Mouse (Mus musculus): ENCODE measurements around the gene Ece1.

The Ece1 gene

DNA sequence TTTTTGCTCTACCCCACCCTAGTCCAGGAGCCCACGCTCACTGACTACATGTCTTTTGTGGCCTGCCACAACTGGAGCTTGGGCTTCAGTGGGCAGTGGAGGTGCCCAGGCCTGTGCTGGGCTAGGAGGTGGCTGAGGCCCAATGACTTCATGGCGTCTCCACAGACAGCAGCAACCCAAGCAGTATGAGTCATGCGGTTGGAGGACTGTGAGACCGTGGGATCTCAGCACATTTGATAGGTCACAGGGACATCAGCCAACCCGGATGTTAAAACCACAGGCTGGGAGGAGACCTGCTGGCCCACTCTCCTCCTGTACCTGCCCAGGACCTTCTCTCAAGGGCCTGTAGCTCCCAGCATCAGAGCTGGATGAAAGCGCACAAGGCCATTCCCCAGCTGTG lies 8.2 kb upstream of the Ece1 start:
- DNase-seq (ENCODE audit: extremely low read depth, insufficient read length, low spot score) = peak; percentile 80

DNA sequence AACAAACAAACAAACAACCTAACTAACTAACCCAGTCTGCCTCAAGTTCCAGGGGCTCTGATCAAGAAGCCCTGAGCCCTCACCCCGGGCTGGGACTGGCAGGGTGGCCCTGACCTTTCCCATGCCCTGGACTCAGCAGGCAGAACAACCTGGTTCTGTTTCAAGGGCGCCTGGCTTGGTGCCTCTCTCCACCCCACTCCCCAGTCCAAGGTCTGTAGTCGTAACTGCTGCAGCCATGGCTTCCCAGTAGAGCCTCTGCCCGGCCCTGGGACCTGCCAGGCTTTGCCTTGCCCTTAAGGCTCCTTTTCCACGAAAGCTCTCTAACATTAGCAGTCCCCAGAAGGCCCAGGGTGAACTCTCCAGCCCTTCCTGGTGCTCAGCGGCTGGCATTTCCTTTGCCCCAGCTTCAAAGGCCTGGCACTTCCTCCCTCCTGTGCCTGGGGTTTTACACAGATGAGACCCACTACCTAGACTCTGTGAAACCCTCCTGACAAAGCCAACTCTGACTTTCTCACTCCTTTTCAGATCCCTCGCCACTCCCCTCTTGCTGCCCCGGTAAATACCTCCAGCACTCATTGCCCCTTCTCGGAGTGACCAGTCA lies 6.2 kb upstream of the Ece1 start:
- DNase-seq (ENCODE audit: extremely low read depth, insufficient read length, low spot score) = no peak

DNA sequence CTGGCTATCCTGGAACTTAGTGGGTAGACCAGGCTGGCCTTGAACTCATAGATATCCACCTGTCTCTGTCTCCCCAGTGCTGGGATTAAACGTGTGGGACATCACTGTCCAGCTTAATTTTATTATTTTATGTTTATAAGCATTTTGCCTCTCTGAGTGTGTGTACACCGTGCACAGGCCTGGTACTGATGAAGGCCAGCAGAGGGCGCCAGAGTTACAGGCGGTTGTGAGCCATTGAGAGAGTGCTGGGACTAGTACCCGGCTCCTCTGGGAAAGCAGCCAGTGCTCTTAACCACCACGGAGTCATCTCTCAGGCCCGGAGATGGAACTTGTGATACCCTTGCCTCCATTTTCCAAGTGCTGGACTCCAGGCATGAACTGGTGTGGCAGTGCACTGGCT lies 4.9 kb upstream of the Ece1 start:
- peak; percentile 47 for DNase-seq (ENCODE audit: extremely low read depth, insufficient read length, low spot score)

DNA sequence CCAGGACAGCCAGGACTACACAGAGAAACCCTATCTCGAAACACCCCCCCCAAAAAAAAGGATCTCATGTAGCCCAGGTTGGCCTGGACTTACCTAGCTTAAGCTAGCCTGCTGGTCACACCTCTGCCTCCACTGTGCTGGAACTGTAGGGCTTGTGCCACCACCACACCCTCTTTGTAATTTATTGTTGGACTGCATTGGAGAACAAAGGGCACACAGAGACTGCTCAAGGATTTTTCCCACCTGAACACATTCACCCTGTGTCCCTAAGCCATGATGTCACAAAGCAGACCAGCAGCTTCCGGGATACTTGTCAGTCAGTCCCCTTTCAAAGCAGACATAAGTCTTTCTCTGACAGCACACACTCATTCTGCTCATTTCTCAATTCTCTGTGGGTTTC lies 3.7 kb upstream of the Ece1 start:
- DNase-seq (ENCODE audit: extremely low read depth, insufficient read length, low spot score) = no peak

DNA sequence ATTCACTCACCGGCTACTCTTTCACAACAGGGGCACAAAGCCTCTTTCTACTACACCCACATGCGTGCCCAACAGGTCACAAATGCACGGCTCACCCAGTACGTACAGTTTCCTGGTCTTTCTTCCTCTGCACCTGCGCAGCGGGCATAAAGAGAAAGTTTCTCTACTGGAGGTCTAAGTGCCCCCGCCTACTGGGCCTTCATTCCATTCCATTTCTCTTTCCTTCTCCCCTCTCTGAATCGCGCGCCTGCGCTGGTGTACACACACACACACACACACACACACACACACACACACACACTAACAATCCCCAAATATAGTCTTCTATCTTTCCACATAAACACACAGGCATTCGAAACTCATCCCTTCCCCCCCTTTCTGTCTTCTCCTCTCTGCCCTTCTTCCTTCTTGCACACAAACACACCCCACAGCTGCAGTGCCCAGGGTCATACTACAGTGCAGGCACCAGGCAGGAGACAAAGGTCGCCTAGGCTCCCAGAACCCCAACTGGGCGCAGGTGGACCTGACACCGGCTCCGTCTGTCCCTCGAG lies 501 bp upstream of the Ece1 start:
- no peak for DNase-seq (ENCODE audit: extremely low read depth, insufficient read length, low spot score)

DNA sequence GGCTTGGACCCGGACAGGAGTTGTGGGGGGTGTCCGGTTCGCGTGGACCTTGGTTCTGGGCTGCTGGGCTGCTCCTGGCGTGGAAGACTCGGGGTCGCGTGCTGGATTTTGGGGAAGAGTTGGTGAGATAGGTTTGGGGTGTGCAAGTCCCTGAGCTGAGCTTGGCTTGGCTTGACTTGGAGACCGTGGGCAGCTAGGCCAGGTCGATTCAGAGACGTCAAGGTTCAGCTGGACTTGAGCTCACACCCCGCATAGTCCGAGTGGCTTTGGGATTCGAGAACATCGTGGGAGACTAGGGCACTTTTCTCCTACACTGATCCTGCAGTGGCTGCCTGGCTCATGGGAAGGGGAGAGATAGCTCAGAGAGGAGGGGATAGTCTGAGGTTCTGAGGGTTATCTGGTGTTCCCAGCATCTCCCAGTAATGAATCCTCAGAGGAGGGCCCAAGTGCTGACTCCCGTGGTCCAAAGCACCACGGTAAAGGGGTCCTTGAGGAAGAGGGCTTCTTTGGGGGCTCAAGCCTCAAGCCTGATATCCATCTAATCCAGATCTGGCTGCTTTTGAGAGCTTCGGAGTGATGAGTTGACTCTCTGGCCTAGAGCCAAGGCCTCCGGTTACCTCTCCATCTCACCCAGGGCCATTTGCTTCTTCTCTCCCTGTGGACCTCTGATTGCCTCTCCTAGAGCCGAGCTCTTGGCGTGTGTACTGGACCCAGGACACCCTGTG lies 641 bp downstream of the Ece1 start:
- DNase-seq (ENCODE audit: extremely low read depth, insufficient read length, low spot score) = no peak

DNA sequence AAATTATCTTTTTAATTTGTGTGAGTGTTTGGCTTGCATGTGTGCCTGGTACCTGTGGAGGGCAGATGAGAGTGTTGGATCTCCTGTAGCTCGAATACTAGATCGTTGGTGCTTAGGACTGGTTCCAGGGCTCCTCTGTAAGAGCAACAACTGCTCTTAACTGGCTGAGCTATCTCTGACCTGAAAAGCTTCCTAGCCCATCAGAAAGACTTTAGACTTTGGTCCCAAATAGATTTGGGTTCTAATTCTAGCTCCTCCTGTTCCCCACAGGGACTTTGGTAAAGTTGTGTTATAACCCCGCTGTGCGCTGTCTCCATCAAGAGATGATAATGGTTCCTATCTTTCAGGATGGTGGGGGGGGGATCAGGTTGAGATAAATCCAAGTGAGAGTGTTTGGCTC lies 2.0 kb downstream of the Ece1 start:
- DNase-seq (ENCODE audit: extremely low read depth, insufficient read length, low spot score) = no peak

DNA sequence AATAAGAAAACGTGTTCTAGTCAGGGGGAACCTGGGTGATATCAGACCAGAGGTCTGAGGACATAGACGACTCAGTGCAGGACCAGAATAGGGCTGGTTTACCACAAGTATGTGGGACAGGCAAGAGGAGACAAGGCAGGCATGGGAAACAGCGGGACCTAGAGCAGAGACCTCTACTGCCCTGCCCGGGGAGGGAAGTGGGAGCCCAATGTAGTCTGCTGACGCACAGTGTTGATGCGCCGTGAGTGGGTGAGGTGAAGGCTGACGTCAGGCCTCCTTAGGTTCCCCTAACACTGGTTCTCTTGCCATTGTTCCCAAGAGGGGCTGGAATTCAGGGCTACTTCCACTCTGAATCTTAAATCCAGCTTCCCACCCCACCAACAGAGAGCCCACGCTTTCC lies 2.7 kb downstream of the Ece1 start:
- no peak for DNase-seq (ENCODE audit: extremely low read depth, insufficient read length, low spot score)

DNA sequence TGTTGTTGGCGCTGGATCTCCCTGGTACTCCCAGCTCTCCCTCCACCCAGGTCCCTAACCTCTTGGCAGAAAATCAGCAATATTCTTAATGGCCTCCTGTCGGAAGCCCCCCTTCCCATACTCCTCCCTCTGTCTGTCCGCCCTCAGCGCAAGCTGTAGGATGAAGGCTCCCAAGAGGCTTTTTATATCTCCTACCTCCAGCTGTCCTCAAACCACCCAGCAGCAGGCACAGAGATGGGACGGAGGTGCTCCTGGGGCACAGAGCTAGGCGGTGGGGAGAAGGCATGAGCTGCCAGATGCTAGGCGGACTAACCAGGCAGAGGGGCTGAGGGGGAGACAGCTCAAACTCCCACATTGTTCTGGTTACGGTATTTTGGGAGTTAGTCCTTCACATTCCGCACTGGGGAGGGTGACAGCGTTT lies 3.2 kb downstream of the Ece1 start:
- DNase-seq (ENCODE audit: extremely low read depth, insufficient read length, low spot score) = no peak

DNA sequence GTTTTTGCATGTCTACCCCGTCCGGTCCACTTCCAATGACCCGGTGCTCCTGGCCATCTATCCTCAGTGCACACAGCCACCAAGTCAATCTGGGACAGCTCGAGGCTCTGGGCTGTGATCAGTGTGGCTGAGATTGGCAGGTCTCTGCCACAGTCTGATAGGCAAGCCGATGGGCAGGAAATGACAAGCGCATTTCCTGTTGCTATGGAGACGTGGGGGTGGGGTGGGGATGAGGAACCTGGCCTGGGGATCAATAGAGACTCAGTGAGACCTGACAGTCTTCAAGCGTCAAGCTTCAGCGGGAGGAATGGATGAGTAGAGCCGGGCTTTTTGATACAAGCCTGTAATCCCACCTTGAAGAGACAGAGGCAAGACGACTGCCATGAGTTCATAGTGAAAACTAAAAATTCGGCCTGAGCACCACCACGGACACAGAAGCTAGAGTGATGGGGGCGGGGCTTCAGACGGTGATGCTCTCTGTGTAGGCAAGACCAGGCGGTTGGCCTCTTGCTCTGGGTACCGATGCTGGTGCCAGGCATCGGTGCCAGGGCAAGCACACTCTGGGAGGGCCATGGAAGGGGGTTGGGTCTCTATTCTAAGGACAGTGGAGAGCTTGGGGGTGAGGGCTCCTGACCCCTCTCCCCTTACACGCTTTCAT lies 4.3 kb downstream of the Ece1 start:
- DNase-seq (ENCODE audit: extremely low read depth, insufficient read length, low spot score) = no peak

DNA sequence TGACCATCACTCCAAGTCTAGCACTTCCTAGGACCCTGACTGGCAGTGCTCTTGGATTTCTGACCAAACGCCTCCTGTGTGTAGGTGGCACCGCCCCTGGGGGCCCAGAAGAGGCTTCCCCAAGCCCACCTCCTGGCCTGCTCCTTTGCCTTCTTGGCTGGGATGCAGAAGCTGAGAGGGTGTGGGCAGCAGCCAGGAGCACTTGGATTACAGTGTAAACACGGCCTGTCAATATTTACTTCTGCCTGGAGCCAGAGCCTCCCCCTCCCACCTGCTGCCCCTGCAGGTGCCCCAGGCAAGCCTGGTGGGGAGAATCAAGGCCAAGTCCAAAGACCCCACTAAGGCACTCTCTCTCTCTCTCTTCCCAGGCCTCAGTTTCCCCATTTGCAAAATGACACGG lies 5.2 kb downstream of the Ece1 start:
- no peak for DNase-seq (ENCODE audit: extremely low read depth, insufficient read length, low spot score)

DNA sequence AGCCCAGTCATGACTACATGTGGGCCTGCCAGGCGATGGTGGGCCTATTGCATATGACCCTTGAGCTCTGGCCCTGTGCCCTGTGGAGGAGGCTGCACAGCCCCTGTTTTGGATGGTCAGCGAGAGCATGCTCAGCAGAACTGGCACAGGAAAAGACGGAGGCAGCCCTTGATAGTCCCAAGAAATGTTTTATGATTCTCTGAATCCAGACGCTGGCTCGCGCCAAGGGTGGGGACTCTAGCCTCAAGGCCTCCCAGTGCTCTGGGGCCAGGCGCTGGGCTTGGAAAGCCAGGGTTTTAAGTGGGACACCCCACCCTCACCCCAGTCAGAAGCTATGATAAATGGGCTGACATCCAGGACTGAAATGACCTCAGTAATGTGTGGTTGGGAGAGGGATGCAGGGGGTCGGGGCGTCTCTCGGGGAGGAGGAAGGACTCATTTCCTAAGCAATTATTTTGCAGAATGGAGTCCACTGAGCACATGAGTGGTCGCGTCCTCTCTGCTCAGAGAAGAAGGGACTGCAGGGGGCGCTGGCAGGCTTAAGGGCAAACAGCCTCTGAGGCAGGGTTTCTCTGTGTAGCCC lies 5.7 kb downstream of the Ece1 start:
- no peak for DNase-seq (ENCODE audit: extremely low read depth, insufficient read length, low spot score)

DNA sequence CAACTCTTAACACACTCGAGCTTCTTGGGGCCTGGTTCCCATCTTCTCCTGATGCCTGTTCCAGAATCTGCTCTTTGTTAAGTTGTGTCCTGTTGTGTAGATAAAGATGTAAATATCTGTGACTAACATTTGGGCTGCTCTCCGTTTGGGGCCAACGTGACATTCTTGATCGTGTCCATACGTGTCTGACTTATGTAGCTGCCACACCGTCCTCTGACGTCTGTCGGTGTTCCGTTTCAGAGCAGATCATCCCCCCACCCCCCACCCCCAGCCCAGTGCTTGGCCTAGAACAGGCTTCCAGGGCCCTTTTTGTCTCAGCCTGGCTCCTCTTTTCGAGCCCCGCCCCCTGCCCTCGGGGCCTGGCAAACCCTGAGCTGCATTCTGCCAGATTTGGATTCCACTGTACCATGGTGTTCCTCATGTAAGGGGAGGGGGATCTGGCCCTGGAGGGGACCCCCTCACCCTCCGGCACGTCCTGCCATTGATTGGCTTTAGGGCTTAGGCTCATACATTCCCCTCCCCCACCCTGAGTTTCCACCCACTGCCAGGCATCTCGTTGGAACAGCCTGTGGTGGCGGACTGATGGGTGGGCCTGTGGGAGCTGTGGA lies 7.7 kb downstream of the Ece1 start:
- DNase-seq (ENCODE audit: extremely low read depth, insufficient read length, low spot score) = no peak

DNA sequence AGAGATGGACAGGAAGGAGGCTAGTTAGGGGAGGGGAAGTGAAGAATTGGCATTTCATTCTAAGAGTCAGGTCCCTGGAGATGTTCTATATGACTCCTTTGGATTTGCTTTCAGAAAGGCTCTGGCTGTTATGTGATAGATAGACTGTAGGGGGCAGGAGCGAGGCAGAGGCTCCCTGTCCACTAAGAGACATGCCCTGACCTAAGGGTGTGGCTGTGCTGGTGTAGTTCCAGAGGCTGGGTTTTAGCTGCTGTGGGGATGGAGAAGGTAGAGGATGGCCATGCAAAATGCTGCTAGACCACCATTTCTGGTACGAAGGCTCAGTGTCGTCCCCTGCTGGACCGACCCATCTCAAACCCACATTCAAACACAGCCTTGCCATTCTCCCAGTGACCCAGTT lies 8.9 kb downstream of the Ece1 start:
- DNase-seq (ENCODE audit: extremely low read depth, insufficient read length, low spot score) = no peak

DNA sequence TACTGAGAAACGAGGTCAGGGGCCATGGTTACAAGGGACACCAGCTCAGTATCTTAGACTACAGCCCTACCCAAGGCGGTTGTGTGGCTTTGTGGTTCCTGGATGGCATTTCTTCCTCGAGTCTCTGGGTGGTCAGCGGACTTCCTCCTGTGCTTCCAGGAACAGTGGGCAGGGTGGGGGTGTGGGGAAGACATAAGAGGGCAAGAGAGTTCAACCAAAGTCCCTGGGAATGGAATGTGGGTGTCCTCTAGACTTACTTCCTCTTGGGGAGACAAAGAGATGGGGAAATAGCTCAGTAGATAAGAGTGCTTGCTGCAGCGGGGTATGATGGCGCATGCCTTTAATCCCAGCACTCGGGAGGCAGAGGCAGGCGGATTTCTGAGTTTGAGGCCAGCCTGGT lies 9.4 kb downstream of the Ece1 start:
- no peak for DNase-seq (ENCODE audit: extremely low read depth, insufficient read length, low spot score)

DNA sequence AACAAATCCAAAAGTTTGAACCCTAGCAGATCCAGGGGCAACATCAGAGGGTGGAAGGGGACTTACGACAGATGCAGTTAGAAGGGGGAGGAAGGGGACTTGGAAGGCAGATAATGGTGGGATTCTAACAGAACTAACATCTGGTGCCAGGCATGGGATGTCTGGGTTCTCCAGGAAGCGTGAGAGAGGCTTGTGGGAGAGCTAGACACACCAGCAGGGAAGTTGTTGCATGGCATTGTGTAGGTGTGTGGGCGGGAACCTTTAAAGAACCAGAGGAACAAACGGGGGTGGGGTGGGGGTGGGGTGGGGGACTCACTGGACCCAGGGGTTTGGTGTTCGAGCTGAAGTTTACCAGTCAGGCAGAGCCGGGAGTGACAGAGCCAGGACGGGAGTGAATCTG lies 12.3 kb downstream of the Ece1 start:
- DNase-seq (ENCODE audit: extremely low read depth, insufficient read length, low spot score) = no peak

DNA sequence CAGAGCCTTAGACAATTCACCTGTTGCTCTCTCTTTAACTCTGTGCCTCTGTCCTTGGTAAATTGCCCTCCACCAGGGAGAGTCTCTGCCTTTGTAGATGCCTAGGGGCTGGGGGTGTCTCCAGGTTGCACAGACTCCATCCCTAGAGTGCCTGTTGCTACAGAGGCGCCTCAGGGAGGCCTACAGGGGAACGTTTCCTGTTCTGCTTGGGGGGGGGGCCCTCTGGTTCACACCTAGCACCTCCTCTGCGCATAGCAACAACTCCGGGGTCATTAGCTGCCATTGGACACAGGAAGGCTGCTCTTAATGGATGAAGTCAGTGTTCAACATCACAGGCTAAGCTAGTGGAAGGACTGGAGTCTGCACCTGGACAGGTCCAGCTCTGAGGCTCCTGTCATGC lies 12.8 kb downstream of the Ece1 start:
- DNase-seq (ENCODE audit: extremely low read depth, insufficient read length, low spot score) = no peak

DNA sequence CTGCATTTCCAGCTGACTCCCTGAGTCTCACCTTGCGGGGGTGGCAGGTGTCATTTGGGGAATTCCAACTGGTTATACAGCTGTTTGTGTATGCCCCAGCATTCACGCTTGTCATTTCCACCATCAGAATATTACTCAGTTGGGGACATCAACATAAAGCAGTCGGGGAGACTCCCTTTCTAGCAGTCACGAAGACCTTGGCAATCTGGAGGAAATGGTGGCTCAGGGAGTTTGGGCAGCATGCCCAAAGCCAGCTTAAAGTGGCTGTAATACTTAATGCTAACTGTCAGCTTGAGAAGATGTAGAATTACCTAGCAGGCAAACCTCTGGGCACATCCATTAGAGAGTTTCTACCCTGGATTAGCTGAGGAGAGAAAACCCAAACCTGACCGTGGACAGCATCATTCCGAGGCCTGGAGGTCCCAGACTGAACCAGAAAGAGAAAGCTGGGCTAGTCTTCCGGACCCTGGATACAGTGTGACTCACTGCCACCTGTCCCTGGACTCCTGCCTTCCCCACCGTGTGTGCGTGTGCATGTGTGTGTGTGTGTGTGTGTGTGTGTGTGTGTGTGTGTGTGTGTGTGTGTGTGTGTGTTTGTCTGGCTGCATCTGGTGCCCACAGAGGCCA lies 13.5 kb downstream of the Ece1 start:
- DNase-seq (ENCODE audit: extremely low read depth, insufficient read length, low spot score) = no peak

DNA sequence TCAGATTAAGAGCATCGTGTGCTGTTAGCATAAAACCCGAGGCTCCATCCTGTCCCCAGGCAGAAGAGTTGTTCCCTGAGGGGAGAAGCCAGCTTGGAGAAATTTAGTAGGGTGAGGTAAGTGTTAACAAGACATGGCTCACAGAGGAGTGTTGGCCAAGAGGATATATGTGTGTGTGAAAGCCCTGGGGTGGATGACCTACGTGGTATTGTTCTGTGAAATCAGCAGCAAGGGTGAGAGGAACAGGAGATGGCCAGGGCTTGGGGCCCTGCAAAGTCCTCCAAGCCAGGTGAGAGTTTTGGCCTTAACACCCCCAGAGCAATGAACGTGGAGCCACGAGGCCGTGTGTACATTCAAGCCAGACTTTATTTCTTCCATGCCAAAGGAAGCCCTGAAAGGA lies 14.8 kb downstream of the Ece1 start:
- DNase-seq (ENCODE audit: extremely low read depth, insufficient read length, low spot score) = no peak

DNA sequence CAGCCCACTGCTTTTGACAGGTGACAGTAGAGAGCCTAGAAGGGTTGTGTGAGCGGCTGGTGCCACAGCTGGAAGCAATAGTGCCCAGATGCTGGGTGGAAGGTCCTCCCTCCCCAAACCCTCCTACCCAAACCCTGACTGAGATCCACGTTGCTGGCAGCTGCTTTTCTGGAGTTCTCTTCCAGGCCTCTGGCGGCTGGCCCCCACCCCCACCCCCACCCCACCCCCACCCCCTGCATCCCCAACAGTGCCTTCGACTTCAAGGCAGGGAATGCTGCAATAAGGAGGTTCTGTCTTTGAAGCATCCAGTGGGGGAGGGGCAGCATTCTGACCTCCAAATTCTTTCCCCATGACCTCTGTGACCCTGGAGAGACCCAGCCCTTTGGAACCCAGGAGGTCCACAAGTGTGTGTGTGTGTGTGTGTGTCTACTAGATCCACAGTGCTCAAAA lies 15.4 kb downstream of the Ece1 start:
- no peak for DNase-seq (ENCODE audit: extremely low read depth, insufficient read length, low spot score)
